Mouse (Mus musculus): ENCODE results near the gene Rabl6.

The Rabl6 gene

DNA sequence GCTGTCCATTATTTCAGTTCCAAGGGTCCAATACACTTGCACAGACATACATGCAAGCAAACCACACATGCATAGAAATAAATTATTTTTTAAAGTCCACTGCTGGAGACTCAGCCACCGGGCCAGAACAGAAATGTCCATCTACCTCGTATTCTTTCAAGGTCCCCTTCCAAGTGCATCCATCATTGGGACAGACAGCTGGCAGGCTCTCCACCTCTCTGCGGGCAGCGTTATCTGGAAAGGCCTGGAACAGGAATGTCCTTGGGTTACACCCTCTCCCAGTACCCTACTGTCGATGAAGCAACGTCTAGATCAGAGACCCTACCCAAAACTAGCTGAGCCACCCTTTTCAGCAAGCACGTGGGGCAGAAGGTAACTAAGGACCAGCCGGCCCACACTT is 71.8 kb downstream of the Rabl6 start:
- DNase-seq = no peak

DNA sequence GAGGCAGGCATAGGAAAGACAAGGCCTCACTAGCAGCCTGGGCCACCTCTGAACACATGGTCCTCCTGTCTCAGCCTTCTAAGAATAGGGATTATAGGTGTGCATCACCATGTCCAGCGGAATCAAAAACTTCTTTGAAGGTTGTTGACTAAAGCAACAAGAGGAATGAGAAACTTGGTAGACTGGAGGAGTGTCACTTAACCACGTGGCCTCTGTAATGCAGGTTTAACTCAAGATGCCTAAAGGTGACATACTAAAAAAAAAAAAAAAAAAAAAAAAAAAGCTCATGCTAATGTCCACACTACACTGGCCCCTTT is 73.5 kb downstream of the Rabl6 start:
- DNase-seq = no peak

DNA sequence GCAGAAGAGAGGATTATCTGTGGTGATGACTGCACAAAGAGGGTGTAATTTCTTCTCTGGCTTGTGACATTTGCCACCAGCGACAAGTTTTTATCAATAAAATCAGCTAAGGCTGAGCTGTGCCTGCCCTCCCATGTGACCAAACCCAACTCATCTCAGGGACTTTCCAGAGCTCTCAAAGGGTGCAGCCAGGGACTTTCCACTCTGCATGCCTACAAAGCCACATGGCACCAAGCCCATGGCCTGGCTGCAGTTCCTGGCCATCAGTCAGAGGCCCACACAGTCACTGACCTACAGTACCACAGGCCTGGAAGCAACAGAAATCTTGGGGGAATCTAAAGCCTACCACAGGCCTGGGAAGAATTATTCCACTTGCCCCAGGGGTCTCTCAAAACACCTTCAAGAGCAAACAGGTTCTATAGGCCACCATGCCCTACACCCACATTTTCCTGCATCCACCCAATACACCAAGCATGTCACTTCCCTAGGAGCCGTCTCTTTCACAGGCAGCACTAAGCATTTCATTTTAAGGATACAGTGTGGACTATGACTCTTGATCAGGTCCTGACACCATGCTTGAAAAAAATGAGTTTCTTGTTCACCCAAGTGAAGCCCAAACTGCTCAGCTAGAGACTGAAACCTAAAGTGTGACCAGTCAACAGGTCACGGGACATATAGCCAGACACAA is 74.0 kb downstream of the Rabl6 start:
- peak; percentile 29 for DNase-seq

DNA sequence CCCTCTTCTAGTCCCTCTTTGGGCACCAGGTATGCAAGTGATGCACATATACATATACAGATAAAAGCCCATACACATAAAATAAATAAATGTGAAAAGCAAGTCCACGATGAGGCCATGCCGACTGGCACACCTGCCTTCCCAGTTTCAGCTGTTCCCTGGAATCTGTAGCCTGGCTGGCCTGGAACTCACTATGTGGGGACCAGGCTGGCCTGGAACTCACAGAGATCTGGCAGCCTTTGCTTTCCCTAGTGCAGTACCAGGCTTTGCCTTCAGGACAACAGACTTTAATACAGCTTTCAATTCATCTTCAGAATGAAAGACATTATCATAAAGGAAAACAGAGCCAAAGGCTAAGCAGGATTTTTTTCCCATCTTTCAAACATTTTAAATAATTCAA is 74.6 kb downstream of the Rabl6 start:
- no peak for DNase-seq
